Mouse (Mus musculus) liver (tissue): ENCODE measurements at regions not wholly inside any gene's neighbourhood (a gene's known extent, or its start where the extent isn't known, plus 50 kb on each side); places are given as distances from the start of the nearest gene placed in this dataset.

Source experiments
- DNase-seq: peaks from one replicate; pipeline ENCODE4 v3.0.0-alpha.2; 2020; ENCODE audit warnings: mixed read lengths

DNA sequence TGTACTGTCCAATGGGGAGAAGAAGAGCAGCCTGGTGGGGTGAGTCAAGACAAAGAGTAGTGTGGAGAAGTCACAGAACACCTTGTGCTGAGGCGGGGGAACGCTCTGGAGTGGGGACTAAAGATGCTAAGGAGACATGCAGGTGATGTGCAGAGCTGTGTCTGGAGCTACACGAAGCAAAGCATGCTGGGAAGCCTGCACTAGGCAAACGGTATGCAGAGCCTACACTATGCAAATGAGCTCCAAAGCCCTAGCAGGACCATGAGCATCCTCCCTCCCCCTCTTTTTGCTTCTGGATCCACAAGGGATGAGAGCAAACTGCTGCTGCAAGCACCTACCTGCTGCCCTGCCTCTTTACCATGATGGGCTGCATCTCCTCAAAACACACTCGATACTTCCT is 73.1 kb upstream of the Zc3h12a start:
- no peak for DNase-seq

- no peak for DNase-seq
These were observed 71.6 kb upstream of the Zc3h12a start for GRCm38 (mm10) chr4:125199281-125199680.

DNA sequence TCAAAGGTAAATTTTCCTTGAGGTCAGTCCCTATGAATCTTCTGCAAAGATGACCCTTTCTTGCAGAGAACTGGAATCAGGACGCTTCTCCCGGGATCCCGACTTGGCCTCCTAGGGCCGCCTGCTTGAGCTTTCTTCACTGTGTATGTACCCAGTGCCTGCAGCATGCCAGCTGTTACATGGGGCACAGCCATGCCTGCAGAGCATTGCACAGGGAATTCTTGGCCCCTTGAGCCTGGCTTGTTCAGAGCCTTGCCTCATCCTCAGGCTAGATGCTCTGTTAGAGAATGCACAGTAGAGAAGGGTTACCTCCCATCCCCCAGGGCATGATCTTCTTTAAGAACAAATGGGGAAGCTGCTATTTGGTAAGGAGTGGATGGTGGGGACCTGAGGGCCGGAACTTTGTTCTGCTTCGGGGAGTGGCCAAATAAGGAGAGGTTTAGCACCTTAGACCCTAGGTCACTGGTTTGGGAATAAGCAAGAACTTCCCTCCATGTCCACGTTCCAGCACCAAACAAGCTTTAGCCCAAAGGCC is 68.3 kb upstream of the Zc3h12a start:
- DNase-seq = no peak

GRCm38 (mm10) chr4:125194722-125195380 is 67.2 kb upstream of the Zc3h12a start:
- DNase-seq = no peak

GRCm38 (mm10) chr4:125194298-125194697 is 66.7 kb upstream of the Zc3h12a start:
- DNase-seq = no peak

- DNase-seq = no peak
These were observed 64.0 kb upstream of the Zc3h12a start for GRCm38 (mm10) chr4:125191680-125192079.

DNA sequence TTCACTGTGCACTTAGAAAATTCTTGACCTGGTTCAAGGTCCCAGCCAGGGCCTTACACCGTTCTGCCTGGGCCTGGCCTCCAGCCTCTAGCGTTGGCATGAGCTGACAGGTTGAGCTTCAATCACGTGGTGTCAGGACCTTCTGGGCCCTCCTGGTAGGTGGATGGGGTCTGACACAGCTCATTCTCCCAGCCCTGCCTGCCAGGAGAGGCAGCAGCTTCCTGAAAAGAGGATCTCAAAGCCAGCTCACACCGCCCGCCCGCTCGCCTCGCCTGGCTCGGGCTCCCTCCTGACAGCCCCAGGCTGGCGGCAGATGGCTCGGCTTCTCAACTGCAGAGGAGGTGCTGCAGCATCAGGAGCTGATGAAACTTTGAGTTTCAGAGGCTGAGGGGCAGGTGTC is 63.4 kb upstream of the Zc3h12a start:
- no peak for DNase-seq

GRCm38 (mm10) chr4:125189971-125190370 is 62.3 kb upstream of the Zc3h12a start:
- no peak for DNase-seq

DNA sequence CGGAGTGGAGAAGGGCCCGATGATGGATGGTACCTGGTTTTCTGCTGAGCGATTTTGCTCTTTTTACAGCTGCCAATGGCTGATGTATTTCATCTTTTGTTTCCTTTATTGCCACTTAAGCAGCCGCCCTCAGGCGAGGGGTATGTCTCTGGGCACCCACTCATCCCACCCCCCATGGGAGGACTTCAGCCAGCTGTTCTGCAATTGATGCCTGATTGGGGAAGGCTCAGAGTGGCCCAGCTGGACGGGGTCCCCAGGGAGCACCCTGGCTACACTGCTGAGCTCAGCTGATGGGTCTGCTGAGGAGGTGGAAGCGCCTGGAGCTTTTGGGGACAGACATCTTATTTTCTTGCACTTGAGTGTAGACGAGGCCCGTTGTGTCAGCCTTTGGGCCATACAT is 58.6 kb upstream of the Zc3h12a start:
- no peak for DNase-seq

- DNase-seq = no peak
These were observed 57.4 kb upstream of the Zc3h12a start for GRCm38 (mm10) chr4:125185076-125185475.

DNA sequence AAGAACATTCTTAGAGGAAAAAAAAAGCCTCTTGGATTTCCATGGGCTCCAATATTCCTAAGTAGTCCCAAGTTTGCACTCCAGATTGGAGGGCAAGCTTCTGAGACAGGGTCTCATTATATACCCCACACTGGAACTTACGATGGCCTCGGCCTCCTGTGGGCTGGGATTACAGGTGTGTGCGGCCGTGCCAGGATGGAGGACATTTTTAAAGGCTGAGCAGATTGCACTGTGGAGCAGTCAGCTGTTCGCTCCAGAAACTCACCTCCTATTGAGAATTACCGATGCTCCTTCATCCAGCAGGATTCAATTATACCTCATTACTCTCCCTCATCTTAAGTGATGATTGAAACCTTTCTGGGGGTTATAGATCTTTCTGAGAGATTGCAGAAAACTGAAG is 53.3 kb upstream of the Zc3h12a start:
- DNase-seq = no peak

- no peak for DNase-seq
These were observed 50.9 kb upstream of the Zc3h12a start for GRCm38 (mm10) chr4:125178552-125178951.

DNA sequence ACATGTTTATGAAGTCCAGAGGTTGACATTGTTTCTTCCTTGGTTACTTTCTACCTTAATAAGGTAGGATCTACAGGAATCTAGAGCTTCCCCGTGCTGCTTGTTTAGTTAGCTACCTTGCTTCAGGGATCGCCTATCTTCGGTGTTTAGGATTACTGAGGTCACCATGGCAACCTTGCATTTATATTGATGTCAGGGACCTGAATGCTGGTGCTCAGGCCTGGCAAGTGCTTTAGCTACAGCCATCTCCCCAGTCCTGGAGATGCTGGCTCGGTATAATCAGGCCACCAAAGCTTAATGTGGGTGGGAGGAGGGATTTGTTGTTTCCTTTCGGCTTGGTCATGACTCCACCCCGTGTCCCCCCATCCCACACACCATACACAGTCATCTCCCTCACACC is 50.0 kb upstream of the Zc3h12a start:
- DNase-seq = no peak
